17 mouse cellular contexts compared by ENCODE assay signal in the genomic region with DNA sequence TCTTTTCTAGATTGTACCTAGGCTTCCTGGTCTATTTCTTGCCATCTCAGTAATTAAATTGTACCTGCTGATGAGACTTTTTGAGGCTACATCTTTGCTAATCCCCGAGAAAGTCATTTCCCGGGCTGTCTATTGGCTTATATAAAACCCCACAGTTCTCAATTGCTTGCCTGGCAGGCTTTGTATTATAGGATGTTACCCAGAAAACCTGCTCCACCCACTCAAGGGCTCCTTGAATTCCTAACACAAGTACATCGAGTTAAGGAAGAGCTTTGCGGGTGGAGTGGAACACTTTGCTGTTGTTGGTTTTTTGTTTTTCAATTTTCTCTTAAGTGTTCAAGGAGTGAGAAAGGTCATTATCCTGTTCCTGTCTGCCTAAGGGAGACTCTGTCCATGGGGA.
"Had no signal": no experiment of that assay in that cellular context is flagged by ENCODE, and none has a peak within 500 bp of the region (broad histone marks: within the 10 kb centered on the region; RNA-seq: fewer than 3 reads in every experiment).

No protein-coding gene starts in this region.

- H3K27ac ChIP-seq: kidney, embryonic 15.5 days; left cerebral cortex, adult 2 months; liver, embryonic 13.5 days; midbrain, embryonic 10.5 days; neural tube, embryonic 12.5 days; neural tube, embryonic 15.5 days had no signal

- DNase-seq: kidney, adult 11 months; kidney, adult 8-10 months; kidney, postnatal 10 days; kidney, postnatal 36 days; layer of hippocampus, postnatal 36 days; liver, embryonic 13.5 days; lung, embryonic 14.5 days; midbrain, embryonic 14.5 days; thymus, adult 18-20 months; thymus, postnatal 36 days had no signal

- H3K4me3 ChIP-seq: intestine, embryonic 15.5 days; kidney, embryonic 15.5 days; left cerebral cortex, adult 2 months; liver, embryonic 13.5 days; megakaryocyte, embryonic 14.5 days; midbrain, embryonic 10.5 days; neural tube, embryonic 12.5 days; neural tube, embryonic 15.5 days had no signal

- ATAC-seq: intestine, embryonic 15.5 days had no signal
